Mouse (Mus musculus) brain, embryonic 14.5 days (tissue): Measurements from ENCODE around the gene Manba.

Experiments used
- CTCF ChIP-seq: fragments of 200-500 bp; IDR thresholded peaks from 2 replicates; pipeline ENCODE4 v1.5.1; 2012; ENCODE audit warnings: inconsistent platforms, mild to moderate bottlenecking, moderate library complexity, borderline replicate concordance; ENCODE audit not compliant: insufficient read depth, insufficient read length; ENCODE audit errors: extremely low read depth
- POLR2A ChIP-seq: fragments of 200-500 bp; IDR thresholded peaks from 2 replicates; pipeline ENCODE4 v1.6.1; 2012; ENCODE audit warnings: mild to moderate bottlenecking, inconsistent platforms, borderline replicate concordance; ENCODE audit not compliant: poor library complexity, insufficient read depth, insufficient read length, severe bottlenecking; ENCODE audit errors: extremely low read depth

GRCm38 (mm10) chr3:135590471-135590870 is 105.1 kb downstream of the Manba start:
- TF ChIP-seq CTCF, result no peak
- no peak for TF ChIP-seq POLR2A
